33 mouse cellular contexts compared by ENCODE assay signal in the genomic region with DNA sequence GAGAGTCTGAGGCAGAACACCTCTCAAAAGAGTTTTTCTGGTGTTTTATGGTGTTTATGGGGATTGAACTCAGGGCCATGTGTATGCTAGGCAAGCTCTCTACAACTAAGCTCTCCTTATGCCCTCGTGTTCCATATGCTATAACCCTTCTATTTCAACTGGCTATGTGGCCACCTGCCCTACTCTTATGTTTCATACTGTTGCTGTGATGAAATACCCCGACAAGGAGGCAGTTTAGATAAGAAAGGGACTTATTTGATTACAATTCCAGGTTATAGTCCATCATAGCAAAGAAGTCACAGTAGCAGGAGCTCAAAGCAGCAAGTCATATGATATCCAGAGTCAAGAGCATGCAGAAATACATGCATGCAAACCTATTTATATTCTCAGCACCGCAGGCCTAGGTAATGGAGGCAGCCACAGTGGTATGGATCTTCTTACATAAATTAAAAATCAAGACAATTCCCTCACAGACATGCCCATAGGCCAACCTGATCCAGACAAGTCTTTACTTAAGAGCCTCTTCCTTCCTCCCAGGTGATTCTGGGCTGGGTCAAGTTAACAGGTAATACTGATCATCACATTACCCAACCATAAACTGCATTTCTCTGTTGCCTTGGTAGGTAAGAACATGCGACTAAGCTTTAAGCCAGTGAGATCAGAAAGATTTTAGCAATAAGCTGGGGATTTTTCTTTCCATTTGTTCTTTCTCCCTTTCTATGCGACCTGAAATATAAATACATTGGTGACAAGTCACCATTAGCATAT.
"Had no signal": no experiment of that assay in that cellular context is flagged by ENCODE, and none has a peak within 500 bp of the region (broad histone marks: within the 10 kb centered on the region; RNA-seq: fewer than 3 reads in every experiment).

No protein-coding gene starts in this region.

- H3K4me1 ChIP-seq: heart, embryonic 10.5 days; heart, embryonic 12.5 days; heart, embryonic 13.5 days; heart, embryonic 15.5 days; hindbrain, embryonic 10.5 days; hindbrain, embryonic 12.5 days; hindbrain, embryonic 13.5 days; hindbrain, embryonic 15.5 days; kidney, embryonic 15.5 days had no signal

- H3K36me3 ChIP-seq: heart, embryonic 10.5 days; heart, embryonic 12.5 days; heart, embryonic 13.5 days; heart, embryonic 15.5 days; hindbrain, embryonic 10.5 days; hindbrain, embryonic 12.5 days; hindbrain, embryonic 13.5 days; hindbrain, embryonic 15.5 days; kidney, embryonic 15.5 days had no signal

- ATAC-seq: hindbrain, embryonic 16.5 days; hindbrain, postnatal 0 days; inflammation-experienced regulatory T-cells, adult 6 months had no signal

- H3K27me3 ChIP-seq: heart, embryonic 15.5 days had no signal

- H3K4me2 ChIP-seq: heart, embryonic 11.5 days; heart, embryonic 12.5 days; heart, embryonic 13.5 days; heart, embryonic 15.5 days; hindbrain, embryonic 12.5 days; hindbrain, embryonic 13.5 days; hindbrain, embryonic 14.5 days; hindbrain, embryonic 15.5 days; kidney, embryonic 15.5 days had no signal

- H3K4me3 ChIP-seq: heart, embryonic 10.5 days; heart, embryonic 12.5 days; heart, embryonic 13.5 days; heart, embryonic 15.5 days; hindbrain, embryonic 10.5 days; hindbrain, embryonic 12.5 days; hindbrain, embryonic 13.5 days; hindbrain, embryonic 15.5 days; kidney, embryonic 15.5 days; layer of hippocampus, adult 2 months; left cerebral cortex, adult 2 months had no signal

- H3K27ac ChIP-seq: heart, embryonic 10.5 days; heart, embryonic 13.5 days; heart, embryonic 15.5 days; hindbrain, embryonic 10.5 days; hindbrain, embryonic 12.5 days; hindbrain, embryonic 13.5 days; hindbrain, embryonic 14.5 days; hindbrain, embryonic 15.5 days; hindbrain, postnatal 0 days; kidney, embryonic 15.5 days; kidney, postnatal 0 days; layer of hippocampus, adult 2 months; left cerebral cortex, adult 2 months had no signal

- H3K9ac ChIP-seq: heart, embryonic 12.5 days; heart, embryonic 13.5 days; heart, embryonic 15.5 days; hindbrain, embryonic 12.5 days; hindbrain, embryonic 13.5 days; hindbrain, embryonic 14.5 days; hindbrain, embryonic 15.5 days; kidney, embryonic 15.5 days had no signal

- DNase-seq: heart, postnatal 10 days; heart, postnatal 14 days; heart, postnatal 36 days; heart, postnatal 4 days; kidney, adult 11 months; kidney, adult 18-20 months; kidney, adult 2 months; kidney, adult 8-10 months; kidney, adult 9 months; kidney, postnatal 10 days; kidney, postnatal 14 days; kidney, postnatal 25 days; kidney, postnatal 36 days; kidney, postnatal 4 days; layer of hippocampus, adult 9-11 months; layer of hippocampus, postnatal 36 days had no signal

- H3K9me3 ChIP-seq: heart, embryonic 10.5 days; heart, embryonic 12.5 days; heart, embryonic 13.5 days; heart, embryonic 15.5 days; hindbrain, embryonic 10.5 days; hindbrain, embryonic 12.5 days; hindbrain, embryonic 13.5 days; hindbrain, embryonic 15.5 days; kidney, embryonic 15.5 days had no signal
